Mouse (Mus musculus): Measurements from ENCODE around the gene Mslnl. TPM values are rescaled to one million over a fixed set of nuclear protein-coding genes. Genes with fewer than 3 reads are reported as not detected.
"Not testable (repeated sequence)": the region's sequence is repeated elsewhere in the genome, so short reads cannot be mapped to it uniquely, and the experiment has no call there.

The Mslnl gene
- polyA plus RNA-seq, 1 experiment from 2014 or later, result not detected

- no peak overlapping the region for H3K4me2 ChIP-seq (replicated peaks)
- peaks cover 11% of the 10 kb centered on the region; the same call in 1 of the 2 replicates for H3K36me3 ChIP-seq (replicated peaks; ENCODE audit: control insufficient read depth, insufficient read depth)
- peaks cover 8% of the 10 kb centered on the region; the same call in 1 of the 2 replicates for H3K4me1 ChIP-seq (replicated peaks; ENCODE audit: control insufficient read depth, insufficient read depth, low read length)
- H3K9ac ChIP-seq, result no peak overlapping the region
- no peaks in the 10 kb centered on the region for H3K27me3 ChIP-seq (ENCODE audit: control insufficient read depth, insufficient read depth, low read length)
- no peak overlapping the region for H3K4me3 ChIP-seq (replicated peaks; ENCODE audit: low read length)
- WGBS, result 8% methylated on average over 2 of the region's 2 CpGs
- ATAC-seq (ENCODE audit: low FRiP score) (no peak), DNase-seq (ENCODE audit: low spot score) (peak; percentile 85)
- H3K9me3 ChIP-seq (ENCODE audit: control insufficient read depth, low read length), result no peaks in the 10 kb centered on the region
- H3K27ac ChIP-seq, result no peak overlapping the region
Measured at GRCm38 (mm10) chr17:25732082-25732481, 3.8 kb upstream of the Mslnl start.

- H3K4me3 ChIP-seq (replicated peaks; ENCODE audit: low read length), result no peak overlapping the region
Measured at GRCm38 (mm10) chr17:25735246-25735645, 596 bp upstream of the Mslnl start.

GRCm38 (mm10) chr17:25738861-25739260, 3.0 kb downstream of the Mslnl start:
- Histone ChIP-seq H3K27me3 (ENCODE audit: control insufficient read depth, insufficient read depth, low read length) (no peaks in the 10 kb centered on the region), H3K9ac (no peak overlapping the region), H3K36me3 (replicated peaks; ENCODE audit: control insufficient read depth, insufficient read depth) (no peaks in the 10 kb centered on the region), H3K4me2 (replicated peaks) (no peak overlapping the region), H3K27ac (no peak overlapping the region), H3K4me3 (replicated peaks; ENCODE audit: low read length) (no peak overlapping the region), H3K9me3 (ENCODE audit: control insufficient read depth, low read length) (no peaks in the 10 kb centered on the region), H3K4me1 (replicated peaks; ENCODE audit: control insufficient read depth, insufficient read depth, low read length) (no peaks in the 10 kb centered on the region)
- no peak for ATAC-seq (ENCODE audit: low FRiP score)
- 81% methylated on average over 7 of the region's 7 CpGs for WGBS
- DNase-seq (ENCODE audit: low spot score), result no peak

More at GRCm38 (mm10) chr17:25735246-25735645, 596 bp upstream of the Mslnl start:
- DNase-seq (ENCODE audit: low spot score) (no peak), ATAC-seq (ENCODE audit: low FRiP score) (no peak)
- Histone ChIP-seq H3K27me3 (ENCODE audit: control insufficient read depth, insufficient read depth, low read length) (no peaks in the 10 kb centered on the region), H3K9me3 (ENCODE audit: control insufficient read depth, low read length) (no peaks in the 10 kb centered on the region), H3K4me2 (replicated peaks) (no peak overlapping the region), H3K4me1 (replicated peaks; ENCODE audit: control insufficient read depth, insufficient read depth, low read length) (no peaks in the 10 kb centered on the region), H3K36me3 (replicated peaks; ENCODE audit: control insufficient read depth, insufficient read depth) (peaks cover 10% of the 10 kb centered on the region; the same call in 1 of the 2 replicates), H3K27ac (no peak overlapping the region), H3K9ac (no peak overlapping the region)
- 87% methylated on average over 5 of the region's 5 CpGs for WGBS

- 75% methylated on average over 12 of the region's 12 CpGs for WGBS
- not testable (repeated sequence) for H3K9me3 ChIP-seq (ENCODE audit: control insufficient read depth, low read length); H3K4me3 ChIP-seq (replicated peaks; ENCODE audit: low read length); DNase-seq (ENCODE audit: low spot score); H3K36me3 ChIP-seq (replicated peaks; ENCODE audit: control insufficient read depth, insufficient read depth); ATAC-seq (ENCODE audit: low FRiP score); H3K4me2 ChIP-seq (replicated peaks); H3K9ac ChIP-seq; H3K27ac ChIP-seq; H3K4me1 ChIP-seq (replicated peaks; ENCODE audit: control insufficient read depth, insufficient read depth, low read length); H3K27me3 ChIP-seq (ENCODE audit: control insufficient read depth, insufficient read depth, low read length)
Measured at GRCm38 (mm10) chr17:25741471-25741870, 5.6 kb downstream of the Mslnl start.

GRCm38 (mm10) chr17:25743831-25744230, 8.0 kb downstream of the Mslnl start:
- DNase-seq (ENCODE audit: low spot score) (no peak), ATAC-seq (ENCODE audit: low FRiP score) (no peak)
- H3K9ac ChIP-seq, result no peak overlapping the region
- H3K27me3 ChIP-seq (ENCODE audit: control insufficient read depth, insufficient read depth, low read length), result no peaks in the 10 kb centered on the region
- H3K36me3 ChIP-seq (replicated peaks; ENCODE audit: control insufficient read depth, insufficient read depth), result no peaks in the 10 kb centered on the region
- no peak overlapping the region for H3K4me2 ChIP-seq (replicated peaks)
- H3K27ac ChIP-seq, result no peak overlapping the region
- H3K4me3 ChIP-seq (replicated peaks; ENCODE audit: low read length), result no peak overlapping the region
- no peaks in the 10 kb centered on the region for H3K4me1 ChIP-seq (replicated peaks; ENCODE audit: control insufficient read depth, insufficient read depth, low read length)
- 90% methylated on average over 9 of the region's 9 CpGs for WGBS
- H3K9me3 ChIP-seq (ENCODE audit: control insufficient read depth, low read length), result no peaks in the 10 kb centered on the region

GRCm38 (mm10) chr17:25744311-25744710, 8.5 kb downstream of the Mslnl start:
- Histone ChIP-seq H3K27ac (no peak overlapping the region), H3K36me3 (replicated peaks; ENCODE audit: control insufficient read depth, insufficient read depth) (no peaks in the 10 kb centered on the region), H3K4me3 (replicated peaks; ENCODE audit: low read length) (no peak overlapping the region), H3K4me1 (replicated peaks; ENCODE audit: control insufficient read depth, insufficient read depth, low read length) (no peaks in the 10 kb centered on the region), H3K9me3 (ENCODE audit: control insufficient read depth, low read length) (no peaks in the 10 kb centered on the region), H3K4me2 (replicated peaks) (no peak overlapping the region), H3K9ac (no peak overlapping the region), H3K27me3 (ENCODE audit: control insufficient read depth, insufficient read depth, low read length) (no peaks in the 10 kb centered on the region)
- ATAC-seq (ENCODE audit: low FRiP score) (no peak), DNase-seq (ENCODE audit: low spot score) (no peak)
- WGBS, result 83% methylated on average over 10 of the region's 10 CpGs

GRCm38 (mm10) chr17:25748238-25748637, 12.4 kb downstream of the Mslnl start:
- ATAC-seq (ENCODE audit: low FRiP score), result no peak
- H3K4me3 ChIP-seq (replicated peaks; ENCODE audit: low read length), result no peak overlapping the region
- H3K27me3 ChIP-seq (ENCODE audit: control insufficient read depth, insufficient read depth, low read length), result no peaks in the 10 kb centered on the region
- H3K4me1 ChIP-seq (replicated peaks; ENCODE audit: control insufficient read depth, insufficient read depth, low read length), result 0 out of 2 replicates have a peak, but pooled peaks cover 4% of the 10 kb centered on the region
- WGBS, result 88% methylated on average over 4 of the region's 4 CpGs
- H3K4me2 ChIP-seq (replicated peaks), result no peak overlapping the region
- no peaks in the 10 kb centered on the region for H3K9me3 ChIP-seq (ENCODE audit: control insufficient read depth, low read length)
- DNase-seq (ENCODE audit: low spot score), result no peak
- H3K27ac ChIP-seq, result no peak overlapping the region
- H3K9ac ChIP-seq, result no peak overlapping the region
- no peaks in the 10 kb centered on the region for H3K36me3 ChIP-seq (replicated peaks; ENCODE audit: control insufficient read depth, insufficient read depth)

- H3K27me3 ChIP-seq (ENCODE audit: control insufficient read depth, insufficient read depth, low read length), result no peaks in the 10 kb centered on the region
- DNase-seq (ENCODE audit: low spot score), result no peak
- WGBS, result 87% methylated on average over 6 of the region's 6 CpGs
- no peak overlapping the region for H3K4me2 ChIP-seq (replicated peaks)
- 0 out of 2 replicates have a peak, but pooled peaks cover 4% of the 10 kb centered on the region for H3K4me1 ChIP-seq (replicated peaks; ENCODE audit: control insufficient read depth, insufficient read depth, low read length)
- ATAC-seq (ENCODE audit: low FRiP score), result no peak
- no peak overlapping the region for H3K9ac ChIP-seq
- no peak overlapping the region for H3K4me3 ChIP-seq (replicated peaks; ENCODE audit: low read length)
- H3K27ac ChIP-seq, result no peak overlapping the region
- H3K9me3 ChIP-seq (ENCODE audit: control insufficient read depth, low read length), result no peaks in the 10 kb centered on the region
- no peaks in the 10 kb centered on the region for H3K36me3 ChIP-seq (replicated peaks; ENCODE audit: control insufficient read depth, insufficient read depth)
Measured at GRCm38 (mm10) chr17:25749314-25749713, 13.5 kb downstream of the Mslnl start.

GRCm38 (mm10) chr17:25751446-25751845, 15.6 kb downstream of the Mslnl start:
- no peak overlapping the region for H3K4me2 ChIP-seq (replicated peaks)
- H3K27me3 ChIP-seq (ENCODE audit: control insufficient read depth, insufficient read depth, low read length), result no peaks in the 10 kb centered on the region
- ATAC-seq (ENCODE audit: low FRiP score) (no peak), DNase-seq (ENCODE audit: low spot score) (peak; percentile 36)
- 0 out of 2 replicates have a peak, but pooled peaks cover 4% of the 10 kb centered on the region for H3K4me1 ChIP-seq (replicated peaks; ENCODE audit: control insufficient read depth, insufficient read depth, low read length)
- H3K27ac ChIP-seq, result no peak overlapping the region
- H3K9me3 ChIP-seq (ENCODE audit: control insufficient read depth, low read length), result no peaks in the 10 kb centered on the region
- no peak overlapping the region for H3K4me3 ChIP-seq (replicated peaks; ENCODE audit: low read length)
- H3K9ac ChIP-seq, result no peak overlapping the region
- 67% methylated on average over 5 of the region's 5 CpGs for WGBS
- no peaks in the 10 kb centered on the region for H3K36me3 ChIP-seq (replicated peaks; ENCODE audit: control insufficient read depth, insufficient read depth)

- H3K27me3 ChIP-seq (ENCODE audit: control insufficient read depth, insufficient read depth, low read length), result no peaks in the 10 kb centered on the region
- H3K9ac ChIP-seq, result no peak within 1 kb of the TSS
- H3K9me3 ChIP-seq (ENCODE audit: control insufficient read depth, low read length), result no peaks in the 10 kb centered on the region
- no peak within 1 kb of the TSS for H3K4me2 ChIP-seq (replicated peaks)
- 0 out of 2 replicates have a peak, but pooled peaks cover 4% of the 10 kb centered on the region for H3K4me1 ChIP-seq (replicated peaks; ENCODE audit: control insufficient read depth, insufficient read depth, low read length)
- 84% methylated on average over 9 of the region's 9 CpGs for WGBS
- no peak within 1 kb of the TSS for H3K4me3 ChIP-seq (replicated peaks; ENCODE audit: low read length)
- no peak for DNase-seq (ENCODE audit: low spot score)
- H3K36me3 ChIP-seq (replicated peaks; ENCODE audit: control insufficient read depth, insufficient read depth), result no peaks in the 10 kb centered on the region
- no peak within 1 kb of the TSS for H3K27ac ChIP-seq
- no peak for ATAC-seq (ENCODE audit: low FRiP score)
Measured at GRCm38 (mm10) chr17:25754241-25754640, 18.4 kb downstream of the Mslnl start, which contains the start of gene Msln. Gene Msln (minus strand): TSS chr17:25754378.

All from hindbrain, embryonic 14.5 days (tissue).